Mouse (Mus musculus) cerebellum, adult 2 months (tissue): Measurements from ENCODE around the gene Gtf2ird1. TPM values are rescaled to one million over a fixed set of nuclear protein-coding genes. Genes with fewer than 3 reads are reported as not detected.
"Not testable (repeated sequence)": the region's sequence is repeated elsewhere in the genome, so short reads cannot be mapped to it uniquely, and the experiment has no call there.

Source experiments
- DNase-seq, 2 experiments: peaks; one replicate each; pipeline ENCODE4 v3.0.0; 2021
- H3K27ac ChIP-seq: fragments of 200-500 bp; 2 replicates; pipeline ENCODE4 v1.5.1; 2012; ENCODE audit warnings: low read length, control low read depth, inconsistent platforms; ENCODE audit not compliant: insufficient read depth
- H3K27me3 ChIP-seq: fragments of 200-500 bp; 2 replicates; pipeline ENCODE4 v1.6.1; 2012; ENCODE audit warnings: inconsistent platforms, mild to moderate bottlenecking, low read length, moderate library complexity; ENCODE audit not compliant: control insufficient read depth, insufficient read depth
- H3K4me1 ChIP-seq: fragments of 200-500 bp; 2 replicates; pipeline ENCODE4 v1.6.1; 2011; ENCODE audit warnings: low read length; ENCODE audit not compliant: control insufficient read depth, insufficient read depth
- H3K4me3 ChIP-seq: fragments of 200-500 bp; replicated peaks from 2 replicates; pipeline ENCODE3; 2011; ENCODE audit warnings: mild to moderate bottlenecking, low read depth, low read length, control low read depth; ENCODE audit not compliant: insufficient read depth
- CTCF ChIP-seq: fragments of 200-500 bp; IDR thresholded peaks from 2 replicates; pipeline ENCODE4 v1.5.1; 2011; ENCODE audit warnings: low read depth, mild to moderate bottlenecking, control low read depth, low read length, moderate library complexity, borderline replicate concordance; ENCODE audit not compliant: insufficient read depth
- POLR2A ChIP-seq: fragments of 200-500 bp; IDR thresholded peaks from 2 replicates; pipeline ENCODE4 v1.6.1; 2011; ENCODE audit warnings: low read length, control low read depth, borderline replicate concordance; ENCODE audit not compliant: insufficient read depth
- WGBS: fragments of 180-500 bp; shearing (Covaris S2); methylation state at CpG from one replicate; pipeline ENCODE4 v1.1.7; 2018; 5-methylcytosine and 5-hydroxymethylcytosine counted together
- polyA plus RNA-seq: library from polyadenylated mRNA; depleted of rRNA; stranded (reverse); fragments of >200 nt; gene quantifications from 2 replicates; pipeline ENCODE4 v1.2.3, GENCODE M21; 2012

Gtf2ird1 gene
- polyA plus RNA-seq, 1 experiment: 47.0 TPM

- no peak for TF ChIP-seq POLR2A
- peak; percentile 99 for TF ChIP-seq CTCF
- Histone ChIP-seq H3K27ac (no peak overlapping the region), H3K4me1 (no peaks in the 10 kb centered on the region), H3K27me3 (no peaks in the 10 kb centered on the region), H3K4me3 (no peak overlapping the region)
- DNase-seq: peak; percentile 54 to 68
- 58% methylated on average over 13 of the region's 13 CpGs for WGBS
Measured at GRCm38 (mm10) chr5:134485900-134486665, 29.6 kb upstream of the Gtf2ird1 start.

DNA sequence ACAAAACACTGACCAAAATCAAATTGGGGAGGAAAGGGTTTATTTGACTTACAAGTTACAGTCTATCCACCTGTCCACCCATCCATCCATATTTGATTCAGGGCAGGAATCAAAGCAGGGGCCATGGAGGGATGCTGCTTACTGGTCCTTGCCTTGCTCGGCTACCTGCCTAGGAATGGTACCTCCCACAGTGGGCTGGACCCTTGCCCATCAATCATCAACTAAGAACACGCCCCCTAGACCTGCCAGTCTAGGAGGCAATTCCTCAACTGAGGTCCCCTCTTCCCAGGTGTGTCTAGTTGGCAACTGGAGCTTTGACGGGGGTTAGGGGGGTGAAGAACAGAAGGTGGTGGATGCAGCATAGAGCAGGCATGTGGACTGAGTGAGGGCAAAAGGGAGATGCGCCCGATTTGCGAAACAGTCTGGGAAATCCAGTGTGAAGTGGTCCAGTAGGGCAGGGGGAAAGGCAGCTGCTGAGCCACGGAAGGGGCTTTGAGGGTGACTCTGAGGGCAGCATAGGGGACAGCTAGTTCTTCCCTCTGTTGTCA, 28.7 kb upstream of the Gtf2ird1 start:
- Histone ChIP-seq H3K4me3 (no peak overlapping the region), H3K27me3 (no peaks in the 10 kb centered on the region), H3K4me1 (no peaks in the 10 kb centered on the region), H3K27ac (no peak overlapping the region)
- 78% methylated on average over 7 of the region's 7 CpGs for WGBS
- no peak for DNase-seq
- no peak for TF ChIP-seq POLR2A
- no peak for TF ChIP-seq CTCF

DNA sequence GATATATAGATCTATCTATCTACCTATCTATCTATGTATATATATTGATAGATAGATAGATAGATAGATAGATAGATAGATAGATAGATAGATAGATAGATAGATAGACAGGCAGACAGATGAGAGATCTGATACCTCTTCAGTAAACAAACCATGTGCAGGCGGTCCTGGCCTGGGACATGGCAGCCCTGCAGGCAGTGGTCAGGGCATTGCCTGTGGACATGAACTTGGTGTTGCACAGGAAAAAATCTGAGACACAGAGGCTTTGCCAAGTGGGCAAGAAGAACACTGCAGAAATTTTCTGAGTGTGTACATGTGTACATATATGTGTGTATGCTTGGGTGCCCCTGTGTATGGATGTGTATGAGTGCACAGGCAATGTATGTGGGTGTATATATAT, 26.8 kb upstream of the Gtf2ird1 start:
- Histone ChIP-seq H3K4me1 (no peaks in the 10 kb centered on the region), H3K27ac (no peak overlapping the region), H3K4me3 (no peak overlapping the region), H3K27me3 (no peaks in the 10 kb centered on the region)
- no peak for DNase-seq
- TF ChIP-seq CTCF (no peak), POLR2A (no peak)
- WGBS: 89% methylated on average over 1 of the region's 1 CpGs

DNA sequence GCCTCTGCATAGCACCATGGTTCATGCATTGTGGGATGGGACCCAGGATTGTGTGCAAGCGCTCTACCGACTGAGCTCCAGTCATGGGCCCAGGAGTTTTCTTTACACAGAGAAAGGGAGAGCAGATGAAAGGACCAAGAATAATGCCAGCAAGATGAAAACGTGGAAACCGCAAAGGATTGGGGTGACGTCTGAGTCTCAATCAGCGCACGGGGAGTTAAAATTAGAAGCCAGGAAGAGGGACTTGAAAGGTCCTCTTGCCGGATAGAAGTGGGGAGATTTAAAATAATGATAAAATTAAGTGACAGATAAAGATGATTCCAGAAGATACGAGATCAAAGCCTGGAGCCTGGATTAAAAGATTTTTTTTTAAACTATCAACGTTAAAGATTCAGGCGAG, 25.8 kb upstream of the Gtf2ird1 start:
- 73% methylated on average over 11 of the region's 11 CpGs for WGBS

GRCm38 (mm10) chr5:134478886-134479285, 22.4 kb upstream of the Gtf2ird1 start:
- not testable (repeated sequence) for H3K27me3 ChIP-seq, H3K4me3 ChIP-seq, H3K27ac ChIP-seq, DNase-seq, H3K4me1 ChIP-seq

More for the DNA sequence above, 25.8 kb upstream of the Gtf2ird1 start:
- Histone ChIP-seq H3K4me1 (no peaks in the 10 kb centered on the region), H3K27ac (no peak overlapping the region), H3K4me3 (no peak overlapping the region), H3K27me3 (no peaks in the 10 kb centered on the region)
- no peak for DNase-seq
- no peak for TF ChIP-seq POLR2A
- no peak for TF ChIP-seq CTCF

DNA sequence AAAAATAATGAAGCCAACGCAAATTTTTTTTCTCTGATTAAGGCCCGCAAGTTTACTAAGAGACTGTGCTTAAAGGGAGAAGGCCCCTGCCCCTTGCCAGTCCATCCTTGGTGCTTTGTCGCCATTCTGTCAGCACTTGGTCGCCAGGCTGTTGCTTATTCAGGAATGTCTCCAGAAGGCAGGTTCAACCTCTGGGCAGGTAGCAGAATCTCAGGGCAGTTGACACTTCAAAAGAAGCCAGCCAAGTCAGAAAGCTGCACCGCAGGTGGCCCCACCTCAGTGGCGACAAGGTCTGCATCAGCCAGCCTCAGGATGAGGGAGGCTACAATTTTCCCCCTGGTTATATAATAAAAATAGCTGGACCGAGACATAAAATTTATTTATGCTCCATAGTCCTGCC, 19.2 kb upstream of the Gtf2ird1 start:
- H3K4me3 ChIP-seq, H3K27ac ChIP-seq, DNase-seq, H3K4me1 ChIP-seq, H3K27me3 ChIP-seq: not testable (repeated sequence)
- WGBS: 93% methylated on average over 7 of the region's 7 CpGs

DNA sequence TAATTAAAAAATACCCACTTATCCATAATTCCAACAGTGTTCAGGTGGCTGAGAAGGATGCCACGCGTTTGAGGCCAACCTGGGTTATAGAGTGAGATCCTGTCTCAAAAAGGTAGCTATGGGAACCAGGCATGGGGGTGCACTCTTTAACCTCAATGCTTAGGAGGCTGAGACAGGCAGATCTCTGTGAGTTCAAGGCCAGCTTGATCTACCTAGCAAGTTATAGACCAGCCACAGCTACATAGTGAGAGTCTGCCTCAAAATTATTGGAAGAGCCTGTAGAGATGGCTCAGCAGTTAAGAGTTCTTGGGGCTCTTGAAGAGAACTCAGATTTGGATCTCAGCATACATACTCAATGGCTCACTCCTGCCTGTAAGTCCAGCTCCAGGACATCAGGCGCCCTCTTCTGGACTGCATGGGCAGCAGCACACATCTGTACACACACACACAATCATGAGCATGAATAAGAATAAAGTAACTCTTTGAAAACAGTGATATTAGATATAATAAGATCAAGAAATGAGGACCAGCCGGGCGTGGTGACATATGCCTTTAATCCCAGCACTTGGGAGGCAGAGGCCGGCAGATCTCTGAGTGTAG, 18.6 kb upstream of the Gtf2ird1 start:
- no peaks in the 10 kb centered on the region for H3K4me1 ChIP-seq
- TF ChIP-seq POLR2A: no peak
- DNase-seq: no peak
- WGBS: 91% methylated on average over 6 of the region's 6 CpGs
- no peak overlapping the region for H3K4me3 ChIP-seq
- no peaks in the 10 kb centered on the region for H3K27me3 ChIP-seq
- no peak overlapping the region for H3K27ac ChIP-seq

DNA sequence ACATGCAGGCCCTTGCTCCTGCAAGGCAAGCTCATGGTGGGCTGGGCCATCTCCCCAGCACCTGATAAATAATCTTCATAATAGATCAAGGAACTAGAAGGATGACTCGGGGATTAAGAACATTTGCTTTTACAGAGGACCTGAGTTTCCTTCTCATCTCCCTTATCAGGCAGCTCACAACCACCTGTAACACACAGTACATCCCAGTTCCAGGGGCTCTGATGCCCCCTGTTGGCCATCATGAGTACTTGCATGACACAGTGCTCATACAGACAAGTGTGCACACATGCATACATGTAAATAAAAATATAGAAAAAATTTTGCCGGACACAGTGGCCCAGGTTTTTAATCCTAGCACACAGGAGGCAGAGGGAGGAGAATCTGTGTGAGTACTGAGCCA, 17.4 kb upstream of the Gtf2ird1 start:
- DNase-seq: no peak
- no peak for TF ChIP-seq POLR2A
- peak; percentile 63 for TF ChIP-seq CTCF
- no peak overlapping the region for H3K27ac ChIP-seq
- 83% methylated on average over 2 of the region's 2 CpGs for WGBS
- no peaks in the 10 kb centered on the region for H3K27me3 ChIP-seq
- no peak overlapping the region for H3K4me3 ChIP-seq
- H3K4me1 ChIP-seq: no peaks in the 10 kb centered on the region
